Mouse (Mus musculus): ENCODE data around the gene Olfr810. TPM values are rescaled to one million over a fixed set of nuclear protein-coding genes. Genes with fewer than 3 reads are reported as not detected.

Olfr810 gene
- polyA plus RNA-seq (2014; fragmentation: Nextera tagmentation; extraction: Ambion mirVana): not detected in 2 replicates

DNA sequence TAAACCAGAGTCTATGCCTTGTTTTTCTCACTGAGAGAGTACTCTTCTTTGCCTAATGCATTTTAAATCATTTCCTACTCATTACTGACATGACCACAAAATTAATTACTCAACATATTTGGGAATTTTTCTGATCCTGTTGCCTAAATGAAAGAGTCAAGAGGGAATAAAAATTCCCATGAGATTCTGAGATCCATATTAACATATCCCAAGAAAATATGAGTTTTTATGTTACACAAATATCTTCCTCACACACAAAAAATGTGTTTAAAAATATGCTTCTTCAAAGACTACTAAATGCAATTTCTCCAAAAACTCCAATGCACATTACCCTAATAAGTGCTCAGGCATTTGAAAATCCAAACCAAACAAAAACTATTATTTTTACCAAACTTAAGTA lies at the start of gene Olfr810:
TSS of gene Olfr810 (minus strand) at position 101 of the 400 bp plus-strand sequence.
- no peak within 1 kb of the TSS for H3K4me3 ChIP-seq (ENCODE audit: low read depth, low read length)
- H3K9me3 ChIP-seq (ENCODE audit: control insufficient read depth, low read length): no peaks in the 10 kb centered on the region
- no peak within 1 kb of the TSS for H3K9ac ChIP-seq (ENCODE audit: low read length)
- ATAC-seq (replicated peaks; ENCODE audit: low FRiP score) (no peak), DNase-seq (ENCODE audit: low spot score) (no peak)
- H3K4me1 ChIP-seq (replicated peaks; ENCODE audit: control insufficient read depth, insufficient read depth, low read length): no peaks in the 10 kb centered on the region
- H3K27ac ChIP-seq (ENCODE audit: low read depth, low read length): no peak within 1 kb of the TSS
- H3K27me3 ChIP-seq (ENCODE audit: control insufficient read depth, insufficient read depth, low read length): no peaks in the 10 kb centered on the region
- no peak within 1 kb of the TSS for H3K4me2 ChIP-seq (ENCODE audit: low read depth, low read length, severe bottlenecking)
- H3K36me3 ChIP-seq (ENCODE audit: control insufficient read depth, insufficient read depth, low read length): no peaks in the 10 kb centered on the region

DNA sequence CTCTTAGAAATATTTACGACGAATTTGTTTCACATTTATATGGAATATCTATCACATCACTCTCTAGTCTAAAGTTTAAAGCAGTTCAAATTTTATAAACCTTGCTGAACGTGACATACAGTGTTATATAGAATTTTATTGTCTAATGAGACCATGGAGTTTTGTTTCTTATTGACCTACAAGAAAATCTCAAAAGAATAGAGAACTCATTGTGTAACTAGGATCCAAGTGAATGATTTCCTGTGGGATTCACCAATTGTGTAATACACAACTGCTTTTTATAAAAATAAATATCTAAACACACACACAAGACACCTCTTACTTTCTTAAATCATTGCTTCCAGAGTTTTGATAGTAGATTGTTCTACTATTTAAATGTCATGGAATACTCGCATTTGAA lies 9.6 kb upstream of the Olfr810 start, which contains the start of gene Olfr811:
TSS of gene Olfr811 (minus strand) at position 101 of the 400 bp plus-strand sequence.
- Histone ChIP-seq H3K9ac (ENCODE audit: low read length) (no peak within 1 kb of the TSS), H3K27me3 (ENCODE audit: control insufficient read depth, insufficient read depth, low read length) (no peaks in the 10 kb centered on the region), H3K36me3 (ENCODE audit: control insufficient read depth, insufficient read depth, low read length) (no peaks in the 10 kb centered on the region), H3K4me3 (ENCODE audit: low read depth, low read length) (no peak within 1 kb of the TSS), H3K4me1 (replicated peaks; ENCODE audit: control insufficient read depth, insufficient read depth, low read length) (no peaks in the 10 kb centered on the region), H3K9me3 (ENCODE audit: control insufficient read depth, low read length) (no peaks in the 10 kb centered on the region), H3K4me2 (ENCODE audit: low read depth, low read length, severe bottlenecking) (no peak within 1 kb of the TSS), H3K27ac (ENCODE audit: low read depth, low read length) (no peak within 1 kb of the TSS)
- DNase-seq (ENCODE audit: low spot score): no peak
- WGBS: 83% methylated on average over 4 of the region's 4 CpGs
- ATAC-seq (replicated peaks; ENCODE audit: low FRiP score): no peak

DNA sequence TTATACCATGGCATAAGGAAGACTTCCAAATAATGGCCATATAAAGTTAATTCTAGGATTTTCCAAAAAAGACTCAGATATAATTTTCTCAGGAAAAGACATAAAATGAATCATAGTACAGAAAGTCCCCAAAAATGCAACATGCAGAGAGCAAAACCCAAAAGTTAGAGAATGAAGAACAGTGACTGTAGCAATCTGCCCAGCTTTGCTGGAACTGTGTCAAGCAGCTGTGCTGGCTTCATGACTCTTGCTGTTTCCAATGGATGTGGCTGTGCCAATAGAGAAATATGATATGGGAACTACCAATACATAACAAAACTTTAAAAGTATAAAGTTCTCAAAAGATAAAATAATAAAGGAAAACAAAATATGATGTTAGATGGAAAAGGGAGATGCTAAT lies 16.6 kb downstream of the Olfr810 start:
- DNase-seq (ENCODE audit: low spot score): no peak
- Histone ChIP-seq H3K27ac (ENCODE audit: low read depth, low read length) (no peak overlapping the region), H3K4me3 (ENCODE audit: low read depth, low read length) (no peak overlapping the region), H3K36me3 (ENCODE audit: control insufficient read depth, insufficient read depth, low read length) (no peaks in the 10 kb centered on the region), H3K4me2 (ENCODE audit: low read depth, low read length, severe bottlenecking) (no peak overlapping the region), H3K9me3 (ENCODE audit: control insufficient read depth, low read length) (no peaks in the 10 kb centered on the region), H3K9ac (ENCODE audit: low read length) (no peak overlapping the region), H3K27me3 (ENCODE audit: control insufficient read depth, insufficient read depth, low read length) (no peaks in the 10 kb centered on the region), H3K4me1 (replicated peaks; ENCODE audit: control insufficient read depth, insufficient read depth, low read length) (no peaks in the 10 kb centered on the region)
- ATAC-seq (replicated peaks; ENCODE audit: low FRiP score): no peak

DNA sequence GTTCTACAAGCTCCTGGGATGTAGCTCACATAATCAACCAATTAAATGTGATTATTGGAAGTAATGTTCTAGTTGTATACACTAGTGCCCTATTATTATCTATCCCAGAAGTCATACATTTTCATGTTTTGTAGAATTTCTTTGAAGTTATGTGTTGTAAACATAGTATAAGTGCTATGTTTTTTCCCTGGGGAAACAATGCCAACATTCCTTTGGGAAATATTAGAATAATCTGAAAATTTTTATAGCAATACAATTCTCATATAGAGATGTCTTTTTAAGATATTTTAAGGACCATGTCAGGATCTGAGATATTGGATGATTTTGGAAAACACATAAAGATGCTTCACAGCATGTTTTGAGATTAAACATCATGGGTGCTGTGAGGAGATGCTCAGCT lies 20.4 kb downstream of the Olfr810 start, which contains the start of gene Olfr809:
TSS of gene Olfr809 (plus strand) at position 301 of the 400 bp plus-strand sequence.
- no peaks in the 10 kb centered on the region for H3K36me3 ChIP-seq (ENCODE audit: control insufficient read depth, insufficient read depth, low read length)
- no peak within 1 kb of the TSS for H3K4me3 ChIP-seq (ENCODE audit: low read depth, low read length)
- H3K27me3 ChIP-seq (ENCODE audit: control insufficient read depth, insufficient read depth, low read length): no peaks in the 10 kb centered on the region
- no peak for DNase-seq (ENCODE audit: low spot score)
- H3K9ac ChIP-seq (ENCODE audit: low read length): no peak within 1 kb of the TSS
- no peak within 1 kb of the TSS for H3K4me2 ChIP-seq (ENCODE audit: low read depth, low read length, severe bottlenecking)
- no peaks in the 10 kb centered on the region for H3K9me3 ChIP-seq (ENCODE audit: control insufficient read depth, low read length)
- H3K4me1 ChIP-seq (replicated peaks; ENCODE audit: control insufficient read depth, insufficient read depth, low read length): no peaks in the 10 kb centered on the region
- no peak for ATAC-seq (replicated peaks; ENCODE audit: low FRiP score)
- no peak within 1 kb of the TSS for H3K27ac ChIP-seq (ENCODE audit: low read depth, low read length)

DNA sequence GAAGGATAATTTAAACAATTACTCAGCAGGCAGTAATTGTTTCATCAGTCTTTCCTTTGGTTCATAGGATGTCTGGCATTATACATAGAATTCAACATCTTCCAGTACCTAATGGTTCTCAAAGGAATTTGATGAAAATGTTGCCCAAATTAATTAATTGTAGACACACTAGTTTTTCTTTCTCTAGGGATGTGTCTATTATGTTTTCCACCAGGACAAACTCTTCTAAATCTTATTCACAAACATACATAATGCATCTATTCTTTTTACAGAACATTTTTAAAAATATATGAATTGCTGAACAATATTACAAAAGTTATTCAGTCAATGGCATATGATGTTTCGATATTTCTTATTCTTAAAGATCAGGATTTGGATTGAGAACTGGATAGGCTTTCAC lies 29.5 kb downstream of the Olfr810 start, which contains the start of gene Olfr808:
TSS of gene Olfr808 (plus strand) at position 301 of the 400 bp plus-strand sequence.
- H3K27ac ChIP-seq (ENCODE audit: low read depth, low read length): no peak within 1 kb of the TSS
- WGBS: 97% methylated on average over 1 of the region's 1 CpGs
- no peaks in the 10 kb centered on the region for H3K27me3 ChIP-seq (ENCODE audit: control insufficient read depth, insufficient read depth, low read length)
- H3K4me3 ChIP-seq (ENCODE audit: low read depth, low read length): no peak within 1 kb of the TSS
- H3K4me2 ChIP-seq (ENCODE audit: low read depth, low read length, severe bottlenecking): no peak within 1 kb of the TSS
- DNase-seq (ENCODE audit: low spot score): no peak
- H3K36me3 ChIP-seq (ENCODE audit: control insufficient read depth, insufficient read depth, low read length): no peaks in the 10 kb centered on the region
- H3K9me3 ChIP-seq (ENCODE audit: control insufficient read depth, low read length): no peaks in the 10 kb centered on the region
- no peak within 1 kb of the TSS for H3K9ac ChIP-seq (ENCODE audit: low read length)
- H3K4me1 ChIP-seq (replicated peaks; ENCODE audit: control insufficient read depth, insufficient read depth, low read length): no peaks in the 10 kb centered on the region
- ATAC-seq (replicated peaks; ENCODE audit: low FRiP score): no peak

DNA sequence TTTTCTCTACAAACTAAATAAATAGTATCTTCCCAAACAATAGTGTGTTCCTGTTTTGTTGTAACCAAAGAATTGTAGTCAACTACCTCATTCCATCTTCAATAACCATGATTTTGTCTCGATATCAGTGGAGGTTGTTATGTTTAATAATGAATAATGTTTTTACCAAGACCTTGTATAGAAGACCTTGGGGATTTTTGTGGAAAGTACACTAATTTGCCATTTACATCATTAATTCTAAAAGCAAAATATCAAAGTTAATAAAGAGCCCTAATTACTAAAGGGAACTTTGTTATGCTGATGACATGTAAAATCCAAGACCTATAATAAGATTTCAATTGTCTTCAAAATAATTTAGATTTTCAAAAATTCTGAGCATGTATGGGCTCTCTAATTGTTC lies 37.0 kb downstream of the Olfr810 start, which contains the start of gene Olfr807:
TSS of gene Olfr807 (minus strand) at position 101 of the 400 bp plus-strand sequence.
- Histone ChIP-seq H3K9me3 (ENCODE audit: control insufficient read depth, low read length) (no peaks in the 10 kb centered on the region), H3K4me1 (replicated peaks; ENCODE audit: control insufficient read depth, insufficient read depth, low read length) (no peaks in the 10 kb centered on the region), H3K36me3 (ENCODE audit: control insufficient read depth, insufficient read depth, low read length) (no peaks in the 10 kb centered on the region), H3K27ac (ENCODE audit: low read depth, low read length) (no peak within 1 kb of the TSS), H3K27me3 (ENCODE audit: control insufficient read depth, insufficient read depth, low read length) (no peaks in the 10 kb centered on the region), H3K4me2 (ENCODE audit: low read depth, low read length, severe bottlenecking) (no peak within 1 kb of the TSS), H3K4me3 (ENCODE audit: low read depth, low read length) (no peak within 1 kb of the TSS), H3K9ac (ENCODE audit: low read length) (no peak within 1 kb of the TSS)
- WGBS: 85% methylated on average over 1 of the region's 1 CpGs
- no peak for DNase-seq (ENCODE audit: low spot score)
- ATAC-seq (replicated peaks; ENCODE audit: low FRiP score): no peak

DNA sequence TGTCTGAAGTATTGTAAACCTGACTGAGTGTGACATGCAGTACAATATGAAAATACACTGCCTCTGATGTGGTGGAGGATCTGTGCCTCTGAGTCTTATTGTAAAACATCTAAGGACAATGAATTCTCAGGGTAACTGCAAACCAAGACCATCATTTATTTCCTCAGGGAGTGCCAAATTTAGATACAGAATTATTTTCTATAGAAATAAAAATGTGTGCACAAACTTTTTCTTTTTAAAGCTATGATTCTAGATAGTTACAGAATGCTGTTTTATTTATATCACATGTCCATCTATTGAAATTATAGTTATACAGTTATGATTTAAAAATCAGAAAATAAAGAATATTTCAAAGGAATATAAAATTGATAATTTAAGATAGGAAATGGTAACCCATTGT lies 52.9 kb downstream of the Olfr810 start, which contains the start of gene Olfr806:
TSS of gene Olfr806 (minus strand) at position 101 of the 400 bp plus-strand sequence.
- H3K36me3 ChIP-seq (ENCODE audit: control insufficient read depth, insufficient read depth, low read length): no peaks in the 10 kb centered on the region
- H3K4me3 ChIP-seq (ENCODE audit: low read depth, low read length): no peak within 1 kb of the TSS
- no peak within 1 kb of the TSS for H3K4me2 ChIP-seq (ENCODE audit: low read depth, low read length, severe bottlenecking)
- H3K4me1 ChIP-seq (replicated peaks; ENCODE audit: control insufficient read depth, insufficient read depth, low read length): no peaks in the 10 kb centered on the region
- H3K9ac ChIP-seq (ENCODE audit: low read length): no peak within 1 kb of the TSS
- ATAC-seq (replicated peaks; ENCODE audit: low FRiP score) (no peak), DNase-seq (ENCODE audit: low spot score) (no peak)
- no peaks in the 10 kb centered on the region for H3K9me3 ChIP-seq (ENCODE audit: control insufficient read depth, low read length)
- no peaks in the 10 kb centered on the region for H3K27me3 ChIP-seq (ENCODE audit: control insufficient read depth, insufficient read depth, low read length)
- H3K27ac ChIP-seq (ENCODE audit: low read depth, low read length): no peak within 1 kb of the TSS

Other genes starting within 250 kb of the Olfr810 start
- not detected in 2 replicates for gene Olfr794, start 227.3 kb downstream of the Olfr810 start, polyA plus RNA-seq (2014; fragmentation: Nextera tagmentation; extraction: Ambion mirVana)
- gene Olfr796, start 182.3 kb downstream of the Olfr810 start, polyA plus RNA-seq (2014; fragmentation: Nextera tagmentation; extraction: Ambion mirVana): not detected in 2 replicates
- gene Olfr798, start 167.0 kb downstream of the Olfr810 start, polyA plus RNA-seq (2014; fragmentation: Nextera tagmentation; extraction: Ambion mirVana): not detected in 2 replicates
- not detected in 2 replicates for gene Olfr799, start 157.4 kb downstream of the Olfr810 start, polyA plus RNA-seq (2014; fragmentation: Nextera tagmentation; extraction: Ambion mirVana)
- not detected in 2 replicates for gene Olfr800, start 137.2 kb downstream of the Olfr810 start, polyA plus RNA-seq (2014; fragmentation: Nextera tagmentation; extraction: Ambion mirVana)
- not detected in 2 replicates for gene Olfr801, start 121.1 kb downstream of the Olfr810 start, polyA plus RNA-seq (2014; fragmentation: Nextera tagmentation; extraction: Ambion mirVana)
- gene Olfr802, start 106.7 kb downstream of the Olfr810 start, polyA plus RNA-seq (2014; fragmentation: Nextera tagmentation; extraction: Ambion mirVana): not detected in 2 replicates
- not detected in 2 replicates for gene Olfr803, start 100.6 kb downstream of the Olfr810 start, polyA plus RNA-seq (2014; fragmentation: Nextera tagmentation; extraction: Ambion mirVana)
- not detected in 2 replicates for gene Olfr804, start 91.7 kb downstream of the Olfr810 start, polyA plus RNA-seq (2014; fragmentation: Nextera tagmentation; extraction: Ambion mirVana)
- gene Olfr805, start 65.5 kb downstream of the Olfr810 start, polyA plus RNA-seq (2014; fragmentation: Nextera tagmentation; extraction: Ambion mirVana): not detected in 2 replicates
- not detected in 2 replicates for gene Olfr806, start 53.0 kb downstream of the Olfr810 start, polyA plus RNA-seq (2014; fragmentation: Nextera tagmentation; extraction: Ambion mirVana)
- gene Olfr807, start 37.1 kb downstream of the Olfr810 start, polyA plus RNA-seq (2014; fragmentation: Nextera tagmentation; extraction: Ambion mirVana): not detected in 2 replicates
- gene Olfr808, start 29.4 kb downstream of the Olfr810 start, polyA plus RNA-seq (2014; fragmentation: Nextera tagmentation; extraction: Ambion mirVana): not detected in 2 replicates
- gene Olfr809, start 20.3 kb downstream of the Olfr810 start, polyA plus RNA-seq (2014; fragmentation: Nextera tagmentation; extraction: Ambion mirVana): not detected in 2 replicates
- gene Olfr811, start 9.5 kb upstream of the Olfr810 start, polyA plus RNA-seq (2014; fragmentation: Nextera tagmentation; extraction: Ambion mirVana): not detected in 2 replicates
- not detected in 2 replicates for gene Olfr812, start 51.2 kb upstream of the Olfr810 start, polyA plus RNA-seq (2014; fragmentation: Nextera tagmentation; extraction: Ambion mirVana)
- gene Olfr813, start 60.5 kb upstream of the Olfr810 start, polyA plus RNA-seq (2014; fragmentation: Nextera tagmentation; extraction: Ambion mirVana): not detected in 2 replicates
- not detected in 2 replicates for gene Olfr814, start 84.9 kb upstream of the Olfr810 start, polyA plus RNA-seq (2014; fragmentation: Nextera tagmentation; extraction: Ambion mirVana)
- gene Olfr815, start 111.0 kb upstream of the Olfr810 start, polyA plus RNA-seq (2014; fragmentation: Nextera tagmentation; extraction: Ambion mirVana): not detected in 2 replicates
- gene Olfr816, start 120.7 kb upstream of the Olfr810 start, polyA plus RNA-seq (2014; fragmentation: Nextera tagmentation; extraction: Ambion mirVana): not detected in 2 replicates
- not detected in 2 replicates for gene Olfr818, start 154.2 kb upstream of the Olfr810 start, polyA plus RNA-seq (2014; fragmentation: Nextera tagmentation; extraction: Ambion mirVana)
- not detected in 2 replicates for gene Olfr819, start 172.3 kb upstream of the Olfr810 start, polyA plus RNA-seq (2014; fragmentation: Nextera tagmentation; extraction: Ambion mirVana)
- gene Olfr247, start 181.2 kb upstream of the Olfr810 start, polyA plus RNA-seq (2014; fragmentation: Nextera tagmentation; extraction: Ambion mirVana): not detected in 2 replicates
- gene Gm10310, start 190.1 kb upstream of the Olfr810 start, polyA plus RNA-seq (2014; fragmentation: Nextera tagmentation; extraction: Ambion mirVana): not detected in 2 replicates
- not detected in 2 replicates for gene Olfr820, start 217.7 kb upstream of the Olfr810 start, polyA plus RNA-seq (2014; fragmentation: Nextera tagmentation; extraction: Ambion mirVana)
- not detected in 2 replicates for gene Olfr821, start 235.4 kb upstream of the Olfr810 start, polyA plus RNA-seq (2014; fragmentation: Nextera tagmentation; extraction: Ambion mirVana)

Data from forebrain, embryonic 11.5 days (tissue).